Mouse (Mus musculus) ovary, adult 2 months (tissue): Measurements from ENCODE around the gene Mgat4b. TPM values are rescaled to one million over a fixed set of nuclear protein-coding genes. Genes with fewer than 3 reads are reported as not detected.

Experiments used
- polyA plus RNA-seq: library from polyadenylated mRNA; depleted of rRNA; stranded (reverse); fragments of >200 nt; gene quantifications from 2 replicates; pipeline ENCODE4 v1.2.3, GENCODE M21; 2012; rRNA removed

Gene Mgat4b
- 260 and 313 TPM in 2 replicates for polyA plus RNA-seq

GRCm38 (mm10) chr11:50210505-50211151, at the start of gene Mgat4b, which contains the start of gene Sqstm1:
Mgat4b (plus strand) TSS chr11:50210890.
Sqstm1 (minus strand) TSS chr11:50210827.

GRCm38 (mm10) chr11:50174111-50174729, 36.5 kb upstream of the Mgat4b start, which contains the start of gene Mrnip:
Mrnip (plus strand) TSS chr11:50174444.

GRCm38 (mm10) chr11:50238324-50238723, 27.6 kb downstream of the Mgat4b start, which contains the start of gene Ltc4s:
Ltc4s (minus strand) TSS chr11:50238616.

Other genes with a start within 250 kb of the Mgat4b start
- 134 and 225 TPM in 2 replicates for gene Rnf130, start 185.5 kb upstream of the Mgat4b start, polyA plus RNA-seq
- 80.3 and 86.6 TPM in 2 replicates for gene Tbc1d9b, start 79.5 kb upstream of the Mgat4b start, polyA plus RNA-seq
- 10.3 and 11.9 TPM in 2 replicates for gene Mrnip, start 36.4 kb upstream of the Mgat4b start, polyA plus RNA-seq
- 367 and 385 TPM in 2 replicates for gene Sqstm1, start 63 bp upstream of the Mgat4b start, polyA plus RNA-seq
- 44.3 and 46.8 TPM in 2 replicates for gene Ltc4s, start 27.7 kb downstream of the Mgat4b start, polyA plus RNA-seq
- 27.5 and 31.2 TPM in 2 replicates for gene Maml1, start 81.4 kb downstream of the Mgat4b start, polyA plus RNA-seq
- gene Canx, start 114.8 kb downstream of the Mgat4b start, polyA plus RNA-seq: 42.5 and 54.8 TPM in 2 replicates
- gene Cby3, start 143.6 kb downstream of the Mgat4b start, polyA plus RNA-seq: 0.34 and 0.38 TPM in 2 replicates
- 29.4 and 37.0 TPM in 2 replicates for gene Hnrnph1, start 166.1 kb downstream of the Mgat4b start, polyA plus RNA-seq
- gene Rufy1, start 220.2 kb downstream of the Mgat4b start, polyA plus RNA-seq: 20.6 and 22.4 TPM in 2 replicates